Mouse (Mus musculus) layer of hippocampus, postnatal 25 days (tissue): ENCODE measurements at regions not wholly inside any gene's neighbourhood (a gene's known extent, or its start where the extent isn't known, plus 50 kb on each side); places are given as distances from the start of the nearest gene placed in this dataset.

ENCODE experiments used
- DNase-seq, 2 experiments: peaks; one replicate each; pipeline ENCODE4 v3.0.0; 2022; ENCODE audit warnings: mixed read lengths in 2 of 2, low spot score in 1 of 2; ENCODE audit errors: extremely low spot score in 1 of 2

DNA sequence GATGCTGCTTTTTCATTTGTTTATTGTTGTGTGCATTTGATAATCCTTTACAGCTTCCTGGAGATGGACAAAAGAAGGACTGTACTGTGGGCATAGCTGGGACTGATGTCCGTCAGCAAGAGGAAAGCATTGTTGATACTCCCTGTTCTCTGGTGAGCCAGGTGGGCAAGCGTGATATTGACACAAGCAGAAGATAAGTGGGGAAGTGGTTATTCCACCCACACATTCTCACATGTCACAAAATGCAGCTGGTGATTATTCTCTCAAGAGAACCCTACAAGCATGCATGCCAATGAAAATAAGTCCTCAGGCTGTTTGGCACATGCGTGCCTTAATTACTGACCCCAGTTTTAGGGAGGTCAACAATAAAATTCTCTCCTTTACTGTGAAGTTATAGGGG lies 483.0 kb upstream of the Mef2c start:
- DNase-seq: no peak

DNA sequence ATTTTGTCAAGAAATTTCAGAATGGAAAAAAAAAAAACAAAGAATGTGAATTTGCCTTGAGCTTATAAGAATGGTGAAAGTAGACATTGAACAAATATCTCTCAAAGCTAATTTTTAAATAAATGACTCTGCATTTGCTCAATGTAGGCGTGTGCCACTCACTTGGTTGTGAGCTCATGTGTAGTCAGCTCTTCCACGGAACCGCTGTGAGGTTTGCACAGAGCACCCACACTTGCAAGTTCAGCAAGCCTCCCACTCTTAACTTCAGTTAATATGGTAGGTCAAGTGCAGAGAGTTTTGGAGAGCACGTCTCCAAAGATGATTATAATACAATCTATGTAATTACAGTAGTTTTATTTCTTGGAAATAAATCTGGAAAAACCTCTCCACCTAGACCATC lies 479.9 kb upstream of the Mef2c start:
- DNase-seq: no peak

- no peak for DNase-seq
Measured at GRCm38 (mm10) chr13:83035962-83036361, 467.9 kb upstream of the Mef2c start.

DNA sequence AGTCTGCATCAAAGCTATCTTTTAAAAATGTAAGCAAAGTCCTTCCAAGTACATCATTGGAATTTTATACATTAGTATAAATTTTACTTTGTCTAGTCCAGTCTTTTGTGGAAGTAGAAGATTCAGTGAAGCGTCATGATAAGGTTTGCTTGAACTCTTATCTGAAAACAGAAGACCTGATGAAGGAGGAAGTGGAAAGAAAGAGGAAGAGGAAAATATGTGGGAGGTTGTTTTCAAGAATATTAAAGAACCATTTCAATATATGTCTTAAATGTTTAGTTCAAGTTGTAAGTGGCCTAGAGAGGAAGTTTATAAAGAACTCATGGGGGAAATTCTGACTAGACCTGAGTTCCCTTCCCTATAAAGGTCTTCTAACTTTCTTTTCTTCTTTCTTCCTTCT lies 462.3 kb upstream of the Mef2c start:
- no peak for DNase-seq

DNA sequence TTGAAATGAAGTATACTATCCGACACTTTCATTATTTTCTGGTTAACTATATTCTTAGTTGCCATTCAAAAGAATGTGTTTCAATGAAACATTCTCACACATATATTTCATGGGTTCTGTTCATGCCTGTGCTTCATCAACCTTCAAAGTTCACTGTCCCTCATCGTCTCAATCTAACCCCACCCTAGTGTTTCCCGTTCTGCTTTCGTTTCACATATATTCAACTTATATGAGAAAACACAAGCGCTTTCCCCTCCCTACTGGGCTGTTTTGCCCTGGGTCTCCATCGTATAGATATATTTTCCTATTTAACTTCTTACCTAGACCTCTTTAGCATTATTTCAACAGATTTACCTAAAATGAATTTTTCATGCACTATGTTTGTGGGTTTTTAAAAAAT lies 458.3 kb upstream of the Mef2c start:
- no peak for DNase-seq

GRCm38 (mm10) chr13:83045970-83046369 lies 457.9 kb upstream of the Mef2c start:
- DNase-seq: no peak

DNA sequence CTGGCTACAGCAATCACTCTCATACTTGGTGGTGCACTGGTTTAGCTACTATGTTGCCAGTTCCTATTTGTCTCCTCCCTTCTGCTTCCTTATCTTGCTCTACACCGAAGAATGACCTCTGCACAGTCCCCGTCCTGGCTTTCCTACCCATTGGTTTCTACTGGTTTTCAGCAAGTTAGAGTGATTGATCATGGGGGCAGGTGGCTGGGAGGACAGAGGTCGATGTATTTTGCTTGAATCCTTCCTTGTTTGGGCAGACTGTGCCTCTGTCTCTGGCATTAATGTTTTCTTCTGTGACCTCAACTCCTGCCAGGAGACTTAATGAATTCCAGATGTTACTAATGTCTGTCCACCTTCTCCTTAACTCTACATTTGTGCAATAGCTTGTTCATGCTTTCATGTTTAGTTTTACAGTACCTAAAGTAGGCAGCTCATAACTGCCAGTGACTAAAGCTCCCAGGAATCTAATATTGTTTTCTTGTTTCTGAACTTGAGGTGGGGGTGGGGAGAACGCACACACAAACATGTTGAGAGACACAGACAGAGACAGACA lies 457.2 kb upstream of the Mef2c start:
- no peak for DNase-seq

DNA sequence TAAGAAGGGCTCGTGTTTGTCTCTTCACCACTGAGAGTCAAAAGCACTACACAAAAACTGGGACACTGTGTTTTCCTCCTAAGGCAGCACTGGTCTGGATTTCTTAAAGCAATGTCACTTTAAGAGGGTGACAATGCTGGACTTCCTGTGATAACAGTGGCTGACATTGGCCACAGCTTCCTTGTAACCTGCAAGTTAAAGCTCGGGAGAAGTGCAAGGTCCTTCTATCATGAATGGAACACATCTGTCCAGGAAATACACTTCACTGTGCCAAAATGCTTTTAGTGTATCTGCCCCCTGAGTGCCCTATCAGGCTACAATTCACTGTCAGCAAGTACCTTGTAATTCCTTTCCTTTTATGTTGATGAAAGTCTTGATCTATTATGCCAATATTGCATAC lies 448.0 kb upstream of the Mef2c start:
- no peak for DNase-seq

DNA sequence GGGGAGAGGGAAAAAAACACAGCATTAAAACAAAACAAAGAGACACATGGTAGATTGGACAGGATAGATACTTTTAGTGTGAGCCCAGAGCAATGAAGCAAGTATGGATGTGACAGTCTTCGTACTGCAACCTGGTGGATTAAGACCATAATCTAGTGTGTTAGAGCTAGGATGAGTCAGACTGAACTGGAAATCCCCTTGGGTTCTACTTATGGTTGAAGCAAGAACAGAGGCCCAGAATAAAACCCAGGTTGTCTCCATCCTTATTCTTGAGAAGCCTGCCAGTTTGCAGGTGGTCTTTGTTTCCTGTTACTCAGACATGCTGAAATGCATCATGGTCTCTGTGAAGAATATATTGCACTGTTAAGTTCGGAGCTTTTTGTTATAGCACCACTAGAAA lies 447.4 kb upstream of the Mef2c start:
- DNase-seq: no peak

GRCm38 (mm10) chr13:83064727-83065126 lies 439.1 kb upstream of the Mef2c start:
- DNase-seq: no peak

GRCm38 (mm10) chr13:83065201-83065600 lies 438.6 kb upstream of the Mef2c start:
- DNase-seq: no peak

GRCm38 (mm10) chr13:83066115-83066753 lies 437.6 kb upstream of the Mef2c start:
- no peak for DNase-seq

DNA sequence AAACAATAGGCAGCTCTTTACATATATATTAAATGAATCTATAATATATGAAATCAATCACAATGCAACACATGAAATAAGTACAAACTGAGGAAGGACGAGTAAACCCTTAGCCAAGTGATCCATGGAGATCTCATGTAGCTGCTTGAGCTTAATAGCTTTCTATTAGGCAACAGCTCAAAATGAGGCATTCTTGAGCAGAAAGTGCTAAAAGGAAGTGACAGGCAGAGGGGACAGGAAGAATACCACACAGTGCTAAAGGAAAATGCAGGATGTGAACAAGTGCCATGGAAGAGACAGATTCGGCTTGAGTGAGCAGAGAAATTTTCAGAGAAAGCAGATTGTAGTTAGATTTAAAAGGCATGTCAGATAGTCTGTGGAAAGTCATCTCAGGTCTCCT lies 436.3 kb upstream of the Mef2c start:
- no peak for DNase-seq

GRCm38 (mm10) chr13:83068588-83068987 lies 435.2 kb upstream of the Mef2c start:
- no peak for DNase-seq

GRCm38 (mm10) chr13:83069293-83069692 lies 434.5 kb upstream of the Mef2c start:
- DNase-seq: no peak

DNA sequence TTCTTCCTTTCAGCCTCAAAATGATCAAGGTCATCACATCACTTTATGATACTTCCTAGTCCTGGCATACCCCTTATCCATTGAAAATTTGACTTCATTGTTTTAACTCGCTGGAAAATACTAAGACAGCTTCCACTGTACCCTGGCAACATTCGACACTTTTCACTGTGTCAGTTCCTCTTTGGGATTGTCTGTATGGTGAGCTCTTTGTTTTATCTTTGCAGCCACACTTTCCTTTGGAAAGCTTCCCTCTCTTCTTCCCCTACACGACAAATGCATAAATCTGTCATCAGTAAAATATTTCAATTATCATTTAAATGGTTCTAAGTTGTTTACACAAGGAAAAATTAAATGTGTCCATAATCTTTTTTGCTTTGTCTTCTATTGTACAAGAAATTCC lies 431.8 kb upstream of the Mef2c start:
- DNase-seq: no peak

DNA sequence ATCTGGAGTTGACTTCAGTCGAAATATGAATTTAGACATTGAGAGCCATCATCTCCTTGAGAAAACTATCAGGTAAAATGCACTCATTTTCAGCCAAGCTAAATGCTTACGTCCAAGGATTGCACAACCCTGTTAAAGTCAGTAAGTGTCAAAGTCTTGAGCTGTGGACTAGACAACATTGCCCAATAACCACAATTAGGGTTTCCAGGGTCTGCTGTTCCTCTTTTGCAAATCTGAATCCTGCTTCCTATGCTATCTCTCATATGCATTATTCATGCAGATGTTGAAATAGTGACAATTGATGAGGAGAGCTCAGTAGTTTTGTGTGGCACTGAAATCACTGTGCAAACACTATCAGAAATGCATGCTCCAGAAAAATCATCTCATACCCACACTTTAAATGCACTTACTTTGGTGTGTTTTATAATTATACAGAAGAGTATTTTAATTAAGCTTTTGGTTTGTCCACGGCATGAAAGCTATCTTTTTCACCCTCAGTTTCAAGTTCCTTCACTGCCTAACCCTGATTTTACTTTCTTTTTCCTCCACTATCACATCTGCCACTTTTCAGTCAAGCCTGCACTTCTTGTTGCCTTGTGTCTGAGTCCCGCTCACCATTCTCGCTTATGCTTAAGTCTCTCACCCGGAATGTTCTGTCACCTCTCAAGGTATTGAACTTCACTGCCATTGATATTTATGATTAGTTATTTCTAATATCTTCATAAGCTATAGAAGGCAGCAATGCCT lies 429.4 kb upstream of the Mef2c start:
- DNase-seq: no peak

DNA sequence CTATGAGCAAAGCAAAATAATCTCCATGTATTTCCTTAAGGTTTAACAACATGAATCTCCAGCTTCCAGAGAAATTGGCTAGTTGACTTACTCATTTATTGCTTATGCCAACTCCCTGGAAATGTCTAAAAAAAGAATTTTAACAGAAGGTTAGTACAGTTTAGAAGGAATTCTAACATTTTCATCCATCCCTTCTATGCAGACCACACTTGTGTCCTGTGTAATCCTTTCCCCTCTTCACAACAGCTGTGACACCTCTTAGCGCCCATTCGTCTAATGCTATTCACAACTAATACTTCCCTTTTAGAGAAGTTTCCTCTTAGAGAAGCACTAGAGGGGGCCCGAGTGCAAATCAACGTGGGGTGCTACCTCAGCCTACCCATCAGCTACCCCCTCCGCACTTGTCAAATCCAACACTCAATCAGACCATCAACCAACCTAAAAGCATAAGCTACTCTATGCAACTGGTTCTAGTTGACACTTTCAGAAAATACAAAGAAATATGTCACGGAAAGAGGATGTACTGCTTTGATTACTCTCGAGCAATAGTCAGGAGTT lies 428.4 kb upstream of the Mef2c start:
- DNase-seq: no peak

DNA sequence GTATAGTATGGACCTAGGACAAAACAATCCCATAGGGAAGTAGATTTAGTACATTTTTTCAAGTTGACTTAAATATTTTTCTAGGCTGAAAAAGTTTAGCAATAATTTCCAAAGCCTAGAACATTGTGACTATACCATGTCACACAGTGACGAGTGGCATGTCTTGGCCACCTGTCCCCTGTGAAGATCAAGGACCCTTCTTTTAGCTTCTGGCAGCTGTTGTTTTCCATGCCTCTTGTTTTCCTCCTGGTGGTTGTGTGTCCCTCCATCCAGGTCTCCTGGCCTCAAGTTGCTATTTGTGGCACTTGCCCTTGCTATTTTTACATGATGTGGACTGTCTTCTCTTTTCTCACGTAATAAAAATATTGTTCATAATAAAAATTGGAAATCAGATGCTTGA lies 427.2 kb upstream of the Mef2c start:
- no peak for DNase-seq

DNA sequence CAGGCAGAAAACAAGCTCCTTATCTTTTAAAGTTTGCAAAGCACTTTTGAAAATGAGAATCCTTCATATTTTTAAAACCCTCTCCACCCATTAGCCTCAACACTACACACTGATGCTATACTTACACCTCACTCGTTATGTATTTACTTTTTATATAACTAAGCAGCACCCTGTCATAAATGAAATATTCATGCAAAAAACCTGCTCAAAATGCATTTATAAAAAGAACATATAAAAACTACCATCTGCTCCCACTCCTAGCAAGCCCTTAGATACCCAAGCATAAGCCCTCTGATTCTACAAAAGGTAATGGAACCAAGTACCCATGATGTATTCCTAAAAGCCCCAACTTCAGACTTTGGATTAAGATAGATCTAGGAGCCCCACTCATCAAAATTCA lies 426.7 kb upstream of the Mef2c start:
- DNase-seq: no peak

DNA sequence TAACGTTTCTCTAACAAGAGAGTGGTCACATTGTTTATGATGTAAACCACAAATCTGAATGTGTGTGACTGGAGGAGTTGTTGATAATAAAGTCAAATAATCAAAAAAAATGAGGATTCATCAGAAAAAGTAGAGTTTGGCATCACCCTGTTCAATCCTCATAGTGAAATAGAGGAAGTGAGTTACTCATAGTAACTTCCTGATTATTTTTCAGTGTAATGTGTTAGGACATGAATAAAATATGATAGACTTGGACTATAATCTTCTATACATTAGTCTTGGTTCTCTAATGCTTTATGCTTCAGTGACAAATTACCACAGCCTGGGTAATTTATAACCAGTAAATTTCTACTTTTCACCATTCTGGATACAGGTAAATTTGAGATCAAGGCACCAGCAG lies 424.5 kb upstream of the Mef2c start:
- DNase-seq: no peak

GRCm38 (mm10) chr13:83084948-83085347 lies 418.9 kb upstream of the Mef2c start:
- DNase-seq: no peak
